Mouse (Mus musculus) cerebellum, postnatal 25 days (tissue): ENCODE data around the gene Gm5622.
"Not testable (repeated sequence)": the region's sequence is repeated elsewhere in the genome, so short reads cannot be mapped to it uniquely, and the experiment has no call there.

Experiments
- DNase-seq, 2 experiments: peaks; one replicate each; pipeline ENCODE4 v3.0.0; 2021; ENCODE audit warnings: mixed read lengths in 2 of 2

Gm5622 gene

DNA sequence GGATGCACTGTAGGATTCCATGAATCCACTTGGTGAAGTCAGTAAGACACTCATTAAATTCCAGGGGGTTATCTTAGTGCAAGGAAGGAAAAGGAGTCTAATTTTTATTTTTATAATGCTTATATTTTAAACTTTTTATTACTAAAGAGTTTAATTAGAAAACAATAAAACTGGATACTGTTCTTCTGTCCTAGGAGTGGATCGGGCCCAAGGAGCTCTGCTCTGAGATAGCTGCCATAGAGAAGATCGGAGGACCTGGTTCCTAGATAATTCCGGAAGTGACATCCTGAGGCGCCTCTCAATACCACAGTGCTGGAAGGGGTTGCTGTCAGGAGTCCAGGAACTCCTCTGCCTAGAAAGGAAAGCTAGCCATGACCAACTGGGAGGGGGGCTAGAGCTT lies at the start of gene Gm5622:
Gm5622 (plus strand) TSS at position 301 of the 400 bp plus-strand sequence.
- DNase-seq: no peak

DNA sequence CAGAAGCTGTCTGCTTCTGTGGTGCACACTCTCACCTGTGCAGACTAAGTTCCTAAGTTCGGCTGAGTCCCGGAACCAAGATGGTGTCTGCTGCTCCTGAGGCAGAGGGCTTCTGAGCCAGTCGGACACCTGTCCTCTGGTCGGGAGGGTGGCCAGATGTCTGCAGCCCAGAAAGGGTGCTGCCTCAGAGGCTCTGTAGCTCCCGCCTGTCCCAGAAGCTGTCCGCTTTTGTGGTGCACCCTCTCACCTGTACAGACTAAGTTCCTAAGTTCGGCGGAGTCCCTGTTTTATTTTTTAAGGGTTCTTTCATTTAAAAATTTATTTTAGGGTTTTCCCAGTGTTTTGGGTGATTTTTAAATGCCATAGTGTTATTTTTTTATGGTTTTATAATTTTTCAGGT lies 45.2 kb upstream of the Gm5622 start:
- DNase-seq: no peak

DNA sequence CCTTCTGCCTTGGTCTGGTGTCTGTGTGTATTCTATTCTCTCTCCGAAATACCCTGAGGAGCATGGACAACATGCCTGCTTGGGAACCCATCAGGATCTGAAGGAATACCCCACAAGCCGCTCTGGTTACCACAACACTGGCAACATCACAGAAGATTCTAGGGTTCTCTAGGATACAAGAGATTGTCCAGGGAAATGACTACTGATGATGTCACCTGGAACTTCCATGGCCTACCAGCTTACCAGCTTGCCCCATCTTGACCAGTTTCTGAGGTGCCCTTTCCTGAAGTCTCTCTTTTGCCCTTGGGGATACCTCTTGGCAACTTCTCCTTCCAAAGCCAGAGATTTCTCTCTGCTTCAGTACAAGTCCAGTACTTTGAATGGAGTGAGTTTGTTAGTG lies 21.4 kb downstream of the Gm5622 start, which contains the start of gene Gm17175:
Gm17175 (minus strand) TSS at position 101 of the 400 bp plus-strand sequence.
- not testable (repeated sequence) for DNase-seq

DNA sequence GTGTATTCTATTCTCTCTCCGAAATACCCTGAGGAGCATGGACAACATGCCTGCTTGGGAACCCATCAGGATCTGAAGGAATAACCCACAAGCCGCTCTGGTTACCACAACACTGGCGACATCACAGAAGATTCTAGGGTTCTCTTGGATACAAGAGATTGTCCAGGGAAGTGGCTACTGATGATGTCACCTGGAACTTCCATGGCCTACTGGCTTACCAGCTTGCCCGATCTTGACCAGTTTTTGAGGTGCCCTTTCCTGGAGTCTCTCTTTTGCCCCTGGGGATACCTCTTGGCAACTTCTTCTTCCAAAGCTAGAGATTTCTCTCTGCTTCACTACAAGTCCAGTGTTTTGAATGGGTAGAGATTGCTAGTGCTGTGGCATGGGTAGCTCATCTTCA lies 39.4 kb downstream of the Gm5622 start, which contains the start of gene Gm17174:
Gm17174 (minus strand) TSS at position 101 of the 400 bp plus-strand sequence.
- not testable (repeated sequence) for DNase-seq

DNA sequence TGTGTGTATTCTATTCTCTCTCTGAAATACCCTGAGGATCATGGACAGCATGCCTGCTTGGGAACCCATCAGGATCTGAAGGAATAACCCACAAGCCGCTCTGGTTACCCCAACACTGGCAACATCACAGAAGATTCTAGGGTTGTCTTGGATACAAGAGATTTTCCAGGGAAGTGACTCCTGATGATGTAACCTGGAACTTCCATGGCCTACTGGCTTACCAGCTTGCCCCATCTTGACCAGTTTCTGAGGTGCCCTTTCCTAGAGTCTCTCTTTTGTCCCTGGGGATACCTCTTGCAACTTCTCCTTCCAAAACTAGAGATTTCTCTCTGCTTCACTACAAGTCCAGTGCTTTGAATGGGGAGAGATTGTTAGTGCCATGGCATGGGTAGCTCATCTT lies 58.6 kb downstream of the Gm5622 start, which contains the start of gene Gm17078:
Gm17078 (minus strand) TSS at position 101 of the 400 bp plus-strand sequence.
- DNase-seq: no peak

DNA sequence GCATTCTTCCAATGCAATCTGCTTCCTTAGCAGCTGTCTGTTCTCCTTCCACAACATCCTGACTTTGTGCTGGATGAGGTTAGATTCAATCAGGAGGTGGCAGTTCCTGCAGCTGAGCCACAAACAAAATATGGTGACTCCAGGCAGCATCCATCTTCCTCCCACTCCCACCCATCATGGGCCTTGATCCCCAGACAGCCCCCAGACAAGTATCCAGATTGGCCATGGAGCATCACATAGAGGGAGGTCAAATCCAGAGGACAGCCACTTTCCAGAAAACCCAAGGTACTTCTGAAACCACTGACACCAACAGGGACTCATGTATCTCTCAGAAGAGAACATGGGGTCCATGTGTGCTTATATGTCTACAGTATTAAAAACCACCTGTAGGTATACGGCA lies 79.8 kb downstream of the Gm5622 start:
- peak in 1 of 2 experiments; percentile 6 for DNase-seq

DNA sequence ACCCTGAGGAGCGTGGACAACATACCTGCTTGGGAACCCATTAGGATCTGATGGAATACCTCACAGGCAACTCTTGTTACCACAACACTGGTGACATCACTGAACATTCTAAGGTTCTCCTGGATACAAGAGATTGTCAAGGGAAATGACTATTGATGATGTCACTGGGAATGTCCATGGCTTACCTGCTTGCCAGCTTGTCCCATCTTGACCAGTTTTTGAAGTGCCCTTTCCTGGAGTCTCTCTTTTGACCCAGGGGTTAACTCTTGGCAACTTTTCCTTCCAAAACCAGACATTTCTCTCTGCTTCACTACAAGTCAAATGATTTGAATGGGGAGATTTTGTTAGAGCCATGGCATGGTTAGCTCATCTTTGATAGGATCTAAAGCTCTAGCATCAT lies 83.0 kb downstream of the Gm5622 start, which contains the start of gene Gm4181:
Gm4181 (minus strand) TSS at position 101 of the 400 bp plus-strand sequence.
- not testable (repeated sequence) for DNase-seq

DNA sequence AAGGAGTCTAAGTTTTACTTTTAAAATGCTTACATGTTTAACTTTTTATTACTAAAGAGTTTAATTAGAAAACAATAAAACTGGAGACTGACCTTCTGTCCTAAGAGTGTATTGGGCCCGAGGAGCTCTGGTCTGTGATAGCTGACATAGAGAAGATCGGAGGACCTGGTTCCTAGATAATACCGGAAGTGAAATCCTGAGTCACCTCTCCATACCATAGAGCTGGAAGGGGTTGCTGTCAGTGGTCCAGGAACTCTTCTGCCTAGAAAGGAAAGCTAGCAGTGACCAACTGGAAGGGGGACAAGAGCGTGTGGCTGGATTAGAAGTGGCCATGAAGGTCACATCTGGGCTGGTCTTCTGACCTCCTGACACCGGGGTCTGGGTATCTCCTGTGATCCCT lies 124.7 kb downstream of the Gm5622 start:
- no peak for DNase-seq

DNA sequence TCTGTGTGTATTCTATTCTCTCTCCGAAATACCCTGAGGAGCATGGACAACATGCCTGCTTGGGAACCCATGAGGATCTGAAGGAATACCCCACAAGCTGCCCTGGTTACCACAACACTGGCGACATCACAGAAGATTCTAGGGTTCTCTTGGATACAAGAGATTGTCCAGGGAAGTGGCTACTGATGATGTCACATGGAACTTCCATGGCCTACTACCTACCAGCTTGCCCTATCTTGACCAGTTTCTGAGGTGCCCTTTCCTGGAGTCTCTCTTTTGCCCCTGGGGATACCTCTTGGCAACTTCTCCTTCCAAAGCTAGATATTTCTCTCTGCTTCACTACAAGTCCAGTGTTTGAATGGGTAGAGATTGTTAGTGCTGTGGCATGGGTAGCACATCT lies 142.8 kb downstream of the Gm5622 start, which contains the start of gene Gm17079:
Gm17079 (minus strand) TSS at position 101 of the 400 bp plus-strand sequence.
- not testable (repeated sequence) for DNase-seq
